ENCODE assay signal across 8 mouse cellular contexts in genomic region chr1:86154824-86155164, GRCm38 (mm10). TPM values are rescaled to one million over a fixed set of nuclear protein-coding genes. Genes with fewer than 3 reads are reported as not detected.
A peak's percentile ranks its signal among the peaks of the same experiment; 100 is the strongest.
DNase-seq lines count a peak whose midpoint lies in the region; ATAC-seq and TF ChIP-seq lines count a peak whose summit lies in the region.

No protein-coding gene starts in this region.

- peaks cover 15% of the 10 kb centered on the region for H3K4me1 ChIP-seq in heart, embryonic 12.5 days (replicated peaks)
- H3K4me1 ChIP-seq in E14TG2a.4 (replicated peaks; ENCODE audit: low read depth, low read length): peaks cover 18% of the 10 kb centered on the region
- H3K4me1 ChIP-seq in forebrain, embryonic 14.5 days (ENCODE audit: control insufficient read depth, insufficient read depth, low read length): peaks cover 5% of the 10 kb centered on the region; the same call in 1 of the 2 replicates
- H3K4me1 ChIP-seq in liver, embryonic 14.5 days (replicated peaks; ENCODE audit: control insufficient read depth in 2 of 2, insufficient read depth in 2 of 2, low read length in 1 of 2): peaks cover 22 to 29% of the 10 kb centered on the region in 2 experiments

- H3K9ac ChIP-seq in heart, embryonic 12.5 days: peak overlapping the region; percentile 87
- peak overlapping the region; percentile 83 for H3K9ac ChIP-seq in forebrain, embryonic 14.5 days (ENCODE audit: low read length)
- H3K9ac ChIP-seq in liver, embryonic 14.5 days (replicated peaks): peak overlapping the region; percentile 56

- peak overlapping the region; percentile 77 for H3K4me3 ChIP-seq in heart, embryonic 12.5 days
- peak overlapping the region; percentile 88 for H3K4me3 ChIP-seq in E14TG2a.4 (replicated peaks; ENCODE audit: low read length)
- peak overlapping the region; percentile 73 for H3K4me3 ChIP-seq in forebrain, embryonic 14.5 days (ENCODE audit: low read depth, low read length)
- peak overlapping the region; percentile 63 to 76 for H3K4me3 ChIP-seq in liver, embryonic 14.5 days (ENCODE audit: insufficient read depth in 1 of 2, low read depth in 2 of 2, low read length in 2 of 2)

- no peaks in the 10 kb centered on the region for H3K9me3 ChIP-seq in heart, embryonic 12.5 days (replicated peaks)
- peaks cover 8% of the 10 kb centered on the region for H3K9me3 ChIP-seq in E14TG2a.4 (ENCODE audit: low read length)
- H3K9me3 ChIP-seq in forebrain, embryonic 14.5 days (replicated peaks; ENCODE audit: control insufficient read depth, low read length): no peaks in the 10 kb centered on the region
- no peaks in the 10 kb centered on the region for H3K9me3 ChIP-seq in liver, embryonic 14.5 days (ENCODE audit: control insufficient read depth, low read length)

- H3K36me3 ChIP-seq in heart, embryonic 12.5 days: peaks cover 4% of the 10 kb centered on the region; the same call in 1 of the 2 replicates
- peaks cover 30% of the 10 kb centered on the region for H3K36me3 ChIP-seq in E14TG2a.4 (ENCODE audit: insufficient read depth, low read length)
- peaks cover 11% of the 10 kb centered on the region; the same call in 1 of the 2 replicates for H3K36me3 ChIP-seq in forebrain, embryonic 14.5 days (ENCODE audit: control insufficient read depth, insufficient read depth, low read length)
- H3K36me3 ChIP-seq in liver, embryonic 14.5 days (replicated peaks; ENCODE audit: control insufficient read depth, insufficient read depth, low read depth): peaks cover 2% of the 10 kb centered on the region

- no peak for DNase-seq in heart, adult 8-10 months (ENCODE audit: low spot score)
- DNase-seq in forebrain, embryonic 14.5 days (ENCODE audit: low spot score): no peak
- no peak for DNase-seq in liver, embryonic 14.5 days (ENCODE audit: low read depth in 3 of 3, low spot score in 3 of 3)
- no peak for DNase-seq in thymus, postnatal 14 days
- DNase-seq in gastrocnemius, postnatal 25 days: no peak
- DNase-seq in spleen, postnatal 14 days (ENCODE audit: low spot score in 2 of 2): no peak

- no peaks in the 10 kb centered on the region for H3K27me3 ChIP-seq in heart, embryonic 12.5 days (replicated peaks)
- H3K27me3 ChIP-seq in E14TG2a.4 (ENCODE audit: insufficient read depth, low read length): no peaks in the 10 kb centered on the region
- no peaks in the 10 kb centered on the region for H3K27me3 ChIP-seq in forebrain, embryonic 14.5 days (replicated peaks; ENCODE audit: control insufficient read depth, insufficient read depth, low read length)
- H3K27me3 ChIP-seq in liver, embryonic 14.5 days (ENCODE audit: control insufficient read depth, insufficient read depth, low read length): no peaks in the 10 kb centered on the region

- peak overlapping the region; percentile 87 for H3K4me2 ChIP-seq in heart, embryonic 12.5 days
- peak overlapping the region; percentile 63 for H3K4me2 ChIP-seq in forebrain, embryonic 14.5 days (ENCODE audit: low read length)
- H3K4me2 ChIP-seq in liver, embryonic 14.5 days (ENCODE audit: low read depth): peak overlapping the region; percentile 68

- WGBS in heart, embryonic 12.5 days: under 1% methylated on average over 17 of the region's 18 CpGs
- under 1% methylated on average over 18 of the region's 18 CpGs for WGBS in forebrain, embryonic 14.5 days
- 0% methylated on average over 16 of the region's 18 CpGs for WGBS in liver, embryonic 14.5 days (ENCODE audit: insufficient replicate concordance)

- H3K27ac ChIP-seq in heart, embryonic 12.5 days (ENCODE audit: poor library complexity, severe bottlenecking): no peak overlapping the region
- no peak overlapping the region for H3K27ac ChIP-seq in forebrain, embryonic 14.5 days (ENCODE audit: low read depth, low read length)
- H3K27ac ChIP-seq in liver, embryonic 14.5 days: no peak overlapping the region

- TF ChIP-seq EP300 in liver, embryonic 14.5 days (IDR thresholded peaks at IDR 0.05; ENCODE audit: low read depth): no peak

- no peak for TF ChIP-seq CTCF in E14TG2a.4 (conservative IDR thresholded peaks at IDR 0.05; ENCODE audit: low read length)
- TF ChIP-seq CTCF in liver, embryonic 14.5 days (IDR thresholded peaks at IDR 0.05; ENCODE audit: low read depth): no peak

- ATAC-seq in heart, embryonic 12.5 days (ENCODE audit: insufficient number of reproducible peaks, low FRiP score): no peak; the same call in 1 of the 2 replicates
- ATAC-seq in forebrain, embryonic 14.5 days: no peak
- ATAC-seq in liver, embryonic 14.5 days (ENCODE audit: insufficient read depth): peak; percentile 54

RNA-seq across cellular contexts. Expression of gene Armc9, which starts 0.2 kb away (rescaled TPM):
- polyA plus RNA-seq in heart, embryonic 12.5 days (2016; fragmentation: Nextera tagmentation; extraction: Ambion mirVana): 14.1 and 14.2 TPM in 2 replicates
- 1 to 10 TPM; 2.4 to 3.5 (median 2.9) TPM for total RNA-seq in heart, adult 8-10 months (2022)
- 22.1 and 28.1 TPM in 2 replicates for polyA plus RNA-seq in forebrain, embryonic 14.5 days (2014; fragmentation: Nextera tagmentation; extraction: Ambion mirVana)
- polyA plus RNA-seq in liver, embryonic 14.5 days (2012; rRNA removed): 4.5 and 5.5 TPM in 2 replicates
- 8.4 and 9.9 TPM in 2 replicates for polyA plus RNA-seq in liver, embryonic 14.5 days (2014; fragmentation: Nextera tagmentation; extraction: Ambion mirVana)
- 1 to 10 TPM; 2.1 to 2.4 TPM for total RNA-seq in gastrocnemius, postnatal 25 days (2021)

RNA-seq across cellular contexts. Expression of gene Gm21972, which starts 21.4 kb away (rescaled TPM):
- 0.63 TPM in 1 of 2 replicates, not detected in the other for polyA plus RNA-seq in heart, embryonic 12.5 days (2016; fragmentation: Nextera tagmentation; extraction: Ambion mirVana)
- 1 to 10 TPM in 3 of 4 experiments, under 1 TPM in 1; 0.76 to 2.9 (median 1.4) TPM for total RNA-seq in heart, adult 8-10 months (2022)
- 1.1 TPM in 1 of 2 replicates, not detected in the other for polyA plus RNA-seq in forebrain, embryonic 14.5 days (2014; fragmentation: Nextera tagmentation; extraction: Ambion mirVana)
- polyA plus RNA-seq in liver, embryonic 14.5 days (2012; rRNA removed): 0.43 and 1.2 TPM in 2 replicates
- polyA plus RNA-seq in liver, embryonic 14.5 days (2014; fragmentation: Nextera tagmentation; extraction: Ambion mirVana): 0.15 TPM in 1 of 2 replicates, not detected in the other
- 1 to 10 TPM in 1 of 2 experiments, under 1 TPM in 1; 0.54 to 1.3 TPM for total RNA-seq in gastrocnemius, postnatal 25 days (2021)

RNA-seq across cellular contexts. Expression of gene Htr2b, which starts 43.0 kb away (rescaled TPM):
- 0.22 and 0.37 TPM in 2 replicates for polyA plus RNA-seq in heart, embryonic 12.5 days (2016; fragmentation: Nextera tagmentation; extraction: Ambion mirVana)
- total RNA-seq in heart, adult 8-10 months (2022): under 1 TPM; 0.27 to 0.78 (median 0.52) TPM
- polyA plus RNA-seq in forebrain, embryonic 14.5 days (2014; fragmentation: Nextera tagmentation; extraction: Ambion mirVana): 0.20 and 0.41 TPM in 2 replicates
- polyA plus RNA-seq in liver, embryonic 14.5 days (2012; rRNA removed): 0.02 TPM in 1 of 2 replicates, not detected in the other
- polyA plus RNA-seq in liver, embryonic 14.5 days (2014; fragmentation: Nextera tagmentation; extraction: Ambion mirVana): 0.06 TPM in 1 of 2 replicates, not detected in the other
- under 1 TPM in 1 of 2 experiments, not detected in 1; 0.96 TPM for total RNA-seq in gastrocnemius, postnatal 25 days (2021)
